Mouse (Mus musculus): ENCODE data around the gene Clic5. TPM values are rescaled to one million over a fixed set of nuclear protein-coding genes. Genes with fewer than 3 reads are reported as not detected.

Gene Clic5
- polyA plus RNA-seq, 1 experiment = not detected

GRCm38 (mm10) chr17:44215196-44215799 lies 26.9 kb downstream of the Clic5 start:
- no peak for TF ChIP-seq TAL1 (IDR thresholded peaks at IDR 0.05; ENCODE audit: low read length)
- TF ChIP-seq GATA1 (IDR thresholded peaks at IDR 0.05; ENCODE audit: low read length) = no peak
- no peak overlapping the region for H3K4me3 ChIP-seq (replicated peaks)
- no peaks in the 10 kb centered on the region for H3K27me3 ChIP-seq (ENCODE audit: control insufficient read depth)
- no peaks in the 10 kb centered on the region for H3K4me1 ChIP-seq (ENCODE audit: control insufficient read depth)
- no peaks in the 10 kb centered on the region for H3K9me3 ChIP-seq (ENCODE audit: control insufficient read depth, low read length)
- no peaks in the 10 kb centered on the region for H3K36me3 ChIP-seq (ENCODE audit: control insufficient read depth)

- no peaks in the 10 kb centered on the region for H3K27me3 ChIP-seq (ENCODE audit: control insufficient read depth)
- no peaks in the 10 kb centered on the region for H3K36me3 ChIP-seq (ENCODE audit: control insufficient read depth)
- no peaks in the 10 kb centered on the region for H3K9me3 ChIP-seq (ENCODE audit: control insufficient read depth, low read length)
- TF ChIP-seq TAL1 (IDR thresholded peaks at IDR 0.05; ENCODE audit: low read length) = no peak
- TF ChIP-seq GATA1 (IDR thresholded peaks at IDR 0.05; ENCODE audit: low read length) = no peak
- no peaks in the 10 kb centered on the region for H3K4me1 ChIP-seq (ENCODE audit: control insufficient read depth)
- H3K4me3 ChIP-seq (replicated peaks) = no peak overlapping the region
These were observed 28.8 kb downstream of the Clic5 start for GRCm38 (mm10) chr17:44217185-44217584.

GRCm38 (mm10) chr17:44219943-44220342 lies 31.6 kb downstream of the Clic5 start:
- no peaks in the 10 kb centered on the region for H3K4me1 ChIP-seq (ENCODE audit: control insufficient read depth)
- no peaks in the 10 kb centered on the region for H3K9me3 ChIP-seq (ENCODE audit: control insufficient read depth, low read length)
- H3K36me3 ChIP-seq (ENCODE audit: control insufficient read depth) = no peaks in the 10 kb centered on the region
- H3K27me3 ChIP-seq (ENCODE audit: control insufficient read depth) = no peaks in the 10 kb centered on the region
- TF ChIP-seq TAL1 (IDR thresholded peaks at IDR 0.05; ENCODE audit: low read length) = no peak
- no peak for TF ChIP-seq GATA1 (IDR thresholded peaks at IDR 0.05; ENCODE audit: low read length)
- H3K4me3 ChIP-seq (replicated peaks) = no peak overlapping the region

GRCm38 (mm10) chr17:44228428-44228827 lies 40.0 kb downstream of the Clic5 start:
- TF ChIP-seq TAL1 (IDR thresholded peaks at IDR 0.05; ENCODE audit: low read length) (no peak), GATA1 (IDR thresholded peaks at IDR 0.05; ENCODE audit: low read length) (no peak)
- H3K4me1 ChIP-seq (ENCODE audit: control insufficient read depth) = no peaks in the 10 kb centered on the region
- H3K36me3 ChIP-seq (ENCODE audit: control insufficient read depth) = no peaks in the 10 kb centered on the region
- no peaks in the 10 kb centered on the region for H3K27me3 ChIP-seq (ENCODE audit: control insufficient read depth)
- no peak overlapping the region for H3K4me3 ChIP-seq (replicated peaks)
- no peaks in the 10 kb centered on the region for H3K9me3 ChIP-seq (ENCODE audit: control insufficient read depth, low read length)

GRCm38 (mm10) chr17:44230083-44230482 lies 41.7 kb downstream of the Clic5 start:
- TF ChIP-seq GATA1 (IDR thresholded peaks at IDR 0.05; ENCODE audit: low read length) (no peak), TAL1 (IDR thresholded peaks at IDR 0.05; ENCODE audit: low read length) (no peak)
- no peak overlapping the region for H3K4me3 ChIP-seq (replicated peaks)
- no peaks in the 10 kb centered on the region for H3K27me3 ChIP-seq (ENCODE audit: control insufficient read depth)
- H3K4me1 ChIP-seq (ENCODE audit: control insufficient read depth) = no peaks in the 10 kb centered on the region
- no peaks in the 10 kb centered on the region for H3K9me3 ChIP-seq (ENCODE audit: control insufficient read depth, low read length)
- no peaks in the 10 kb centered on the region for H3K36me3 ChIP-seq (ENCODE audit: control insufficient read depth)

- Histone ChIP-seq H3K4me1 (ENCODE audit: control insufficient read depth) (no peaks in the 10 kb centered on the region), H3K9me3 (ENCODE audit: control insufficient read depth, low read length) (peaks cover 6% of the 10 kb centered on the region; the same call in 1 of the 2 replicates), H3K4me3 (replicated peaks) (no peak overlapping the region), H3K27me3 (ENCODE audit: control insufficient read depth) (no peaks in the 10 kb centered on the region), H3K36me3 (ENCODE audit: control insufficient read depth) (no peaks in the 10 kb centered on the region)
- TF ChIP-seq TAL1 (IDR thresholded peaks at IDR 0.05; ENCODE audit: low read length) (no peak), GATA1 (IDR thresholded peaks at IDR 0.05; ENCODE audit: low read length) (no peak)
These were observed 50.8 kb downstream of the Clic5 start for GRCm38 (mm10) chr17:44239030-44239721.

GRCm38 (mm10) chr17:44240742-44241141 lies 52.4 kb downstream of the Clic5 start:
- Histone ChIP-seq H3K27me3 (ENCODE audit: control insufficient read depth) (no peaks in the 10 kb centered on the region), H3K4me3 (replicated peaks) (no peak overlapping the region), H3K9me3 (ENCODE audit: control insufficient read depth, low read length) (peaks cover 6% of the 10 kb centered on the region; the same call in 1 of the 2 replicates), H3K36me3 (ENCODE audit: control insufficient read depth) (no peaks in the 10 kb centered on the region), H3K4me1 (ENCODE audit: control insufficient read depth) (no peaks in the 10 kb centered on the region)
- TF ChIP-seq GATA1 (IDR thresholded peaks at IDR 0.05; ENCODE audit: low read length) (no peak), TAL1 (IDR thresholded peaks at IDR 0.05; ENCODE audit: low read length) (no peak)

GRCm38 (mm10) chr17:44244096-44244495 lies 55.7 kb downstream of the Clic5 start:
- Histone ChIP-seq H3K36me3 (ENCODE audit: control insufficient read depth) (no peaks in the 10 kb centered on the region), H3K4me3 (replicated peaks) (no peak overlapping the region), H3K27me3 (ENCODE audit: control insufficient read depth) (no peaks in the 10 kb centered on the region), H3K4me1 (ENCODE audit: control insufficient read depth) (no peaks in the 10 kb centered on the region), H3K9me3 (ENCODE audit: control insufficient read depth, low read length) (peaks cover 6% of the 10 kb centered on the region; the same call in 1 of the 2 replicates)
- TF ChIP-seq GATA1 (IDR thresholded peaks at IDR 0.05; ENCODE audit: low read length) (no peak), TAL1 (IDR thresholded peaks at IDR 0.05; ENCODE audit: low read length) (no peak)

- no peaks in the 10 kb centered on the region for H3K36me3 ChIP-seq (ENCODE audit: control insufficient read depth)
- H3K27me3 ChIP-seq (ENCODE audit: control insufficient read depth) = no peaks in the 10 kb centered on the region
- TF ChIP-seq GATA1 (IDR thresholded peaks at IDR 0.05; ENCODE audit: low read length) = no peak
- no peak for TF ChIP-seq TAL1 (IDR thresholded peaks at IDR 0.05; ENCODE audit: low read length)
- H3K9me3 ChIP-seq (ENCODE audit: control insufficient read depth, low read length) = peaks cover 6% of the 10 kb centered on the region; the same call in 1 of the 2 replicates
- no peaks in the 10 kb centered on the region for H3K4me1 ChIP-seq (ENCODE audit: control insufficient read depth)
- no peak overlapping the region for H3K4me3 ChIP-seq (replicated peaks)
These were observed 56.2 kb downstream of the Clic5 start for GRCm38 (mm10) chr17:44244625-44245024.

All from erythroblast, embryonic 14.5 days (primary cell).